Mouse (Mus musculus): ENCODE results near the gene Tbc1d22b. TPM values are rescaled to one million over a fixed set of nuclear protein-coding genes. Genes with fewer than 3 reads are reported as not detected.

The Tbc1d22b gene
- polyA plus RNA-seq, 1 experiment, result 21.8 TPM

- Histone ChIP-seq H3K36me3 (ENCODE audit: control insufficient read depth, insufficient read depth, low read length, poor library complexity, severe bottlenecking) (no peaks in the 10 kb centered on the region), H3K9me3 (replicated peaks; ENCODE audit: control insufficient read depth, insufficient read depth, low read length, poor library complexity, severe bottlenecking) (no peaks in the 10 kb centered on the region), H3K4me1 (ENCODE audit: control insufficient read depth, insufficient read depth, low read length) (no peaks in the 10 kb centered on the region), H3K9ac (ENCODE audit: low read depth, poor library complexity, severe bottlenecking) (no peak overlapping the region), H3K27me3 (ENCODE audit: control insufficient read depth, insufficient read depth, low read length, poor library complexity, severe bottlenecking) (no peaks in the 10 kb centered on the region), H3K4me3 (ENCODE audit: low read depth, low read length) (no peak overlapping the region), H3K27ac (ENCODE audit: insufficient read depth, low read length) (no peak overlapping the region)
- TF ChIP-seq POLR2A (IDR thresholded peaks at IDR 0.05; ENCODE audit: insufficient read depth, low read length), result no peak
Measured at GRCm38 (mm10) chr17:29548494-29548893, 1.1 kb upstream of the Tbc1d22b start.

GRCm38 (mm10) chr17:29548994-29549393 lies 591 bp upstream of the Tbc1d22b start:
- H3K27ac ChIP-seq (ENCODE audit: insufficient read depth, low read length), result no peak overlapping the region
- H3K9me3 ChIP-seq (replicated peaks; ENCODE audit: control insufficient read depth, insufficient read depth, low read length, poor library complexity, severe bottlenecking), result no peaks in the 10 kb centered on the region
- no peak overlapping the region for H3K4me3 ChIP-seq (ENCODE audit: low read depth, low read length)
- H3K36me3 ChIP-seq (ENCODE audit: control insufficient read depth, insufficient read depth, low read length, poor library complexity, severe bottlenecking), result no peaks in the 10 kb centered on the region
- no peak overlapping the region for H3K9ac ChIP-seq (ENCODE audit: low read depth, poor library complexity, severe bottlenecking)
- H3K4me1 ChIP-seq (ENCODE audit: control insufficient read depth, insufficient read depth, low read length), result no peaks in the 10 kb centered on the region
- TF ChIP-seq CTCF (IDR thresholded peaks at IDR 0.05; ENCODE audit: low read depth, low read length) (no peak), POLR2A (IDR thresholded peaks at IDR 0.05; ENCODE audit: insufficient read depth, low read length) (no peak), EP300 (IDR thresholded peaks at IDR 0.05; ENCODE audit: insufficient read depth, low read depth, low read length) (no peak)
- no peaks in the 10 kb centered on the region for H3K27me3 ChIP-seq (ENCODE audit: control insufficient read depth, insufficient read depth, low read length, poor library complexity, severe bottlenecking)

GRCm38 (mm10) chr17:29551019-29551418 lies 1.4 kb downstream of the Tbc1d22b start:
- H3K9me3 ChIP-seq (replicated peaks; ENCODE audit: control insufficient read depth, insufficient read depth, low read length, poor library complexity, severe bottlenecking), result no peaks in the 10 kb centered on the region
- H3K4me3 ChIP-seq (ENCODE audit: low read depth, low read length), result no peak overlapping the region
- no peaks in the 10 kb centered on the region for H3K36me3 ChIP-seq (ENCODE audit: control insufficient read depth, insufficient read depth, low read length, poor library complexity, severe bottlenecking)
- no peak for TF ChIP-seq CTCF (IDR thresholded peaks at IDR 0.05; ENCODE audit: low read depth, low read length)
- no peak for TF ChIP-seq EP300 (IDR thresholded peaks at IDR 0.05; ENCODE audit: insufficient read depth, low read depth, low read length)
- no peak for TF ChIP-seq POLR2A (IDR thresholded peaks at IDR 0.05; ENCODE audit: insufficient read depth, low read length)
- H3K27me3 ChIP-seq (ENCODE audit: control insufficient read depth, insufficient read depth, low read length, poor library complexity, severe bottlenecking), result no peaks in the 10 kb centered on the region
- no peak overlapping the region for H3K27ac ChIP-seq (ENCODE audit: insufficient read depth, low read length)
- H3K9ac ChIP-seq (ENCODE audit: low read depth, poor library complexity, severe bottlenecking), result no peak overlapping the region
- H3K4me1 ChIP-seq (ENCODE audit: control insufficient read depth, insufficient read depth, low read length), result peaks cover 2% of the 10 kb centered on the region

DNA sequence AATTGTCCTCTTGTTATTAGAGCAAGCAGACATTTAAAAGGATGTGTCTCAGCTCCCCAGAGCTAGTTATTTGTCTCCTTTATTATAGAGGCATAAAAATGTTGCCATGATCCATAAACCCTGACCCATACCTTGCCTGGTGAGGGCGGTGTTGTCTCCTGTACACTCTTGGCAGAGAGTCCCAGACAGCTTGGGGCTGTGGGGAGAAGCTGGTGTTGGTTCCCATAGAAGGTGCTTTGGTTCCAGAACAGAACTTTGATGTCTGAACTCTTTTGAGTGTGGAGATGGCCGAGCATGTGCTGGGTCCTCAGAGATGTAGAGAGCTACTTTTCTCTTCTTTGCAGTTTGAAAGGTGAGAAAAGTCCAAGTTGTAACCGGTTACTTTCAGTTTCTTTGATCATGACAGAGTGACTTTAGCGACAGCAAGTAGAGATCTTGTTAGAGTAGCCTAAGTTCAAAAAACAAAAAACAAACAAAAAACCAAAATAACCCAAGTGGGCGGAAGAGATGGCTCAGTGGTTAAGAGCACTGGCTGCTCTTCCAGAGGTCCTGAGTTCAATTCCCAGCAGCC lies 2.7 kb downstream of the Tbc1d22b start, which contains the start of gene Tmem217:
Gene Tmem217, minus strand, starts transcription at position 224 of the 571 bp plus-strand sequence.
- no peak within 1 kb of the TSS for H3K27ac ChIP-seq (ENCODE audit: insufficient read depth, low read length)
- H3K27me3 ChIP-seq (ENCODE audit: control insufficient read depth, insufficient read depth, low read length, poor library complexity, severe bottlenecking), result no peaks in the 10 kb centered on the region
- no peaks in the 10 kb centered on the region for H3K9me3 ChIP-seq (replicated peaks; ENCODE audit: control insufficient read depth, insufficient read depth, low read length, poor library complexity, severe bottlenecking)
- no peaks in the 10 kb centered on the region for H3K36me3 ChIP-seq (ENCODE audit: control insufficient read depth, insufficient read depth, low read length, poor library complexity, severe bottlenecking)
- peaks cover 2% of the 10 kb centered on the region for H3K4me1 ChIP-seq (ENCODE audit: control insufficient read depth, insufficient read depth, low read length)
- TF ChIP-seq CTCF (IDR thresholded peaks at IDR 0.05; ENCODE audit: low read depth, low read length) (no peak), POLR2A (IDR thresholded peaks at IDR 0.05; ENCODE audit: insufficient read depth, low read length) (no peak), EP300 (IDR thresholded peaks at IDR 0.05; ENCODE audit: insufficient read depth, low read depth, low read length) (no peak)
- H3K4me3 ChIP-seq (ENCODE audit: low read depth, low read length), result no peak within 1 kb of the TSS
- H3K9ac ChIP-seq (ENCODE audit: low read depth, poor library complexity, severe bottlenecking), result no peak within 1 kb of the TSS

DNA sequence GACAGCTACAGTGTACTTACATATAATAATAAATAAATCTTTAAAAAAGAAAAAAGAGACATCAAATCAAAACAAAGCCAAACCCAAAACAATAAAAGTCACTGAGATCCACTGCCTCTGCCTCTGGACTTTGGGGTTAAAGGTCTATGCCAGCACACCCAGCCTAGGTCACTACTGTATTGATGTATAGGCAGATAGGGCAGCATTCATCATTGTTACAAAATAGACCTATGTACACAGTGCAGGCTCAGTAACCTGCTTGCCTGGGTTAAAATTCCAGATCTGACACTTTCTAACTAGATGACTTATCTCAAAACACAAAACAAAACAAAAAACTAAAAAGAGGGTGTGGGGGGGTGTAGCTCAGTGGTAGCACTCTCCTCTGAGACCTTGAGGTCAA lies 4.6 kb downstream of the Tbc1d22b start:
- Histone ChIP-seq H3K9ac (ENCODE audit: low read depth, poor library complexity, severe bottlenecking) (no peak overlapping the region), H3K27me3 (ENCODE audit: control insufficient read depth, insufficient read depth, low read length, poor library complexity, severe bottlenecking) (no peaks in the 10 kb centered on the region), H3K27ac (ENCODE audit: insufficient read depth, low read length) (no peak overlapping the region), H3K36me3 (ENCODE audit: control insufficient read depth, insufficient read depth, low read length, poor library complexity, severe bottlenecking) (no peaks in the 10 kb centered on the region), H3K9me3 (replicated peaks; ENCODE audit: control insufficient read depth, insufficient read depth, low read length, poor library complexity, severe bottlenecking) (no peaks in the 10 kb centered on the region), H3K4me3 (ENCODE audit: low read depth, low read length) (no peak overlapping the region), H3K4me1 (ENCODE audit: control insufficient read depth, insufficient read depth, low read length) (peaks cover 2% of the 10 kb centered on the region)
- TF ChIP-seq CTCF (IDR thresholded peaks at IDR 0.05; ENCODE audit: low read depth, low read length) (no peak), POLR2A (IDR thresholded peaks at IDR 0.05; ENCODE audit: insufficient read depth, low read length) (no peak), EP300 (IDR thresholded peaks at IDR 0.05; ENCODE audit: insufficient read depth, low read depth, low read length) (no peak)

DNA sequence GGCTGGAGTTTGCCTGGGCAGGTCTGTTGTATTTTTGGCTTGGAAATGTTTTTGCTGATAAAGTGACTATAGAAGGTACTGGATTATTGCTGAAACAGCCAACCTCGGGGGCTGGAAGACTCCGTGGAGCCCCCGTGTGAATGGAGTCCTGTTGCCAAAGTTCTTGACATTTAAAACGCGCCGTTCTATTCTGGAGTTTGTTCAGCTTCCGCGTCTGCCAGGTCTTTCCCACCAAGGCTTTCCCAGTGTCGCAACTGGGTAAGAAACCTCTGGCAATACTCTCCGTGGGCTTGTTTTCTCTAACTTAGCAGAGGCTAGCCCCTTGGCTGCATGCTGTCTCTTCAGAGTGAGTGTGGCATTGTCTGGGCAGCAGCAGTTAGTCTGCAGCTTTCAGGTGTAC lies 6.9 kb downstream of the Tbc1d22b start:
- Histone ChIP-seq H3K27ac (ENCODE audit: insufficient read depth, low read length) (no peak overlapping the region), H3K36me3 (ENCODE audit: control insufficient read depth, insufficient read depth, low read length, poor library complexity, severe bottlenecking) (no peaks in the 10 kb centered on the region), H3K9me3 (replicated peaks; ENCODE audit: control insufficient read depth, insufficient read depth, low read length, poor library complexity, severe bottlenecking) (no peaks in the 10 kb centered on the region), H3K4me3 (ENCODE audit: low read depth, low read length) (no peak overlapping the region), H3K4me1 (ENCODE audit: control insufficient read depth, insufficient read depth, low read length) (peaks cover 2% of the 10 kb centered on the region), H3K27me3 (ENCODE audit: control insufficient read depth, insufficient read depth, low read length, poor library complexity, severe bottlenecking) (no peaks in the 10 kb centered on the region), H3K9ac (ENCODE audit: low read depth, poor library complexity, severe bottlenecking) (no peak overlapping the region)
- TF ChIP-seq POLR2A (IDR thresholded peaks at IDR 0.05; ENCODE audit: insufficient read depth, low read length) (no peak), CTCF (IDR thresholded peaks at IDR 0.05; ENCODE audit: low read depth, low read length) (no peak), EP300 (IDR thresholded peaks at IDR 0.05; ENCODE audit: insufficient read depth, low read depth, low read length) (no peak)

Data from ES-Bruce4 (cell line).